Mouse (Mus musculus) CD8-positive naive resting alpha-beta T cell, adult 2 months (primary cell): Measurements from ENCODE around the gene Mucl3.

Experiments used
- DNase-seq, 2 experiments: peaks; one replicate each; pipeline ENCODE4 v3.0.0; 2022; ENCODE audit warnings: low read depth in 2 of 2, low spot score in 2 of 2

Mucl3 gene

DNA sequence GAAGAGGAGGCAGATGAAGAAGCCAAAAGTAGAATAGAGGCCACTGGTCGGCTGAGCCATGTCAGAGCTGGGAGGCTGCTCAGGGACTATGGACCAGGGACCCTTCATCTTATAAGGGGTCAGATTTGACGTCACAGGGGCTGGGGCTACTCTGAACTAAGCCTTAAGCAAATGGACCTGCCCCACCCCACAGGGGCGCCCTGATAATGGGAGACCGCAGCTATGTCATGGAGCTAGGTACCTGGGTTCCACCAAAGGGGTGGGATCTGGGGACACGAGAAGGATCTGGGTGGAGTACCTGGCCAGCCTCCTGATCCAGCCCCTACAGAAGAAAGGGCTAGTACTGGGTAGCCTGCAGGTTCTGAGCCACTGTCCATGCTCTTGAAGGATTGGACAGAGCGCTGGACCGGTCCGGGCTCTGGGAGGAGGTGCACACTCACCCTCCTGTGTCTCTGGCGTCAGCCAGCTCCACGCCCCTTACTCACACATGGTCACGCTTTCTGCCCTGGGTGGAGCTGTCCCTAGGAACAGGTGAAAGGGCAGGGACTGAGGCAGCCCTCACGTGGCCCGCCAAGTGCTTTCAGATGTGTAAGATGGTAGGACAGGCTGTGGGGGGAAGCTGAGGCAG lies at the start of gene Mucl3:
TSS of gene Mucl3 (minus strand) at position 87 of the 628 bp plus-strand sequence.
- DNase-seq, result no peak

DNA sequence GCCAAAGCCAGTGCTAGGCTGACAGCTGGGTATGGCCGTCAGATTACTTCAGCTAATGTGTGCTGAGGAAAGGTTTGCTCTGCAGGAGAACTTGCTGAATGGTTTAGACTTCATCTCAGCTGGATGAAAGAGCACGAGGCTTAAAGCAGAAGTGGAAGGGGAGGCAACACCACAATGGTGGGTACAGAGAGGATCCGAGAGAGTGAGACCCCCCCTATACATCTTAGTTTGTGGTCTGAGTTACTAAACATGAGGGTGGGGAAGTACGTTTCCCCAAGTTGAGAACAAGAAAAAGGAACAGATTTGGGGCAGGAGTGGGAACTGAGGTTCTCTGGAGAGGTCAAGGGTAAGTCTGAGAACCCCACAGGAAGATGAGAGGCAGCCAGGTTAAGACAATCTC lies 48.9 kb upstream of the Mucl3 start:
- no peak for DNase-seq

DNA sequence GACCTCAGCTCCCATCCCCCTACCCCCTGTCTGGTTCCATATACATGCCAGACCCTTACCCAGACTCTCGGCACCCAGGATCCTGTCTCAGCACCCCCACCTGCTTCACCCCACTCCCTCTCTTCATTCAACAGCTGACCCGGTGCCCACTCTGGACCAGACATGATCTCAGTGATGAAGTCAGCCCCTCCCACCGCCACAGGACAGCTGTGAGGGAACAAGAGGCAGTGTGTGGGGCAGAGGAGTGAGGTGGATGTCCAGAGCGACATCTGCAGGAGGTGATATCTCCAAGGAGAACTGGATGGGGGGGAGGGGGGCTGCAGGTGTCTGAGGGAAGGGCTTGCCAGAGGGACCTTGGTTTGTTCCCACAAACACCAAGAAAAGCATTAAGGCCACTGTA lies 48.3 kb upstream of the Mucl3 start:
- DNase-seq, result no peak

DNA sequence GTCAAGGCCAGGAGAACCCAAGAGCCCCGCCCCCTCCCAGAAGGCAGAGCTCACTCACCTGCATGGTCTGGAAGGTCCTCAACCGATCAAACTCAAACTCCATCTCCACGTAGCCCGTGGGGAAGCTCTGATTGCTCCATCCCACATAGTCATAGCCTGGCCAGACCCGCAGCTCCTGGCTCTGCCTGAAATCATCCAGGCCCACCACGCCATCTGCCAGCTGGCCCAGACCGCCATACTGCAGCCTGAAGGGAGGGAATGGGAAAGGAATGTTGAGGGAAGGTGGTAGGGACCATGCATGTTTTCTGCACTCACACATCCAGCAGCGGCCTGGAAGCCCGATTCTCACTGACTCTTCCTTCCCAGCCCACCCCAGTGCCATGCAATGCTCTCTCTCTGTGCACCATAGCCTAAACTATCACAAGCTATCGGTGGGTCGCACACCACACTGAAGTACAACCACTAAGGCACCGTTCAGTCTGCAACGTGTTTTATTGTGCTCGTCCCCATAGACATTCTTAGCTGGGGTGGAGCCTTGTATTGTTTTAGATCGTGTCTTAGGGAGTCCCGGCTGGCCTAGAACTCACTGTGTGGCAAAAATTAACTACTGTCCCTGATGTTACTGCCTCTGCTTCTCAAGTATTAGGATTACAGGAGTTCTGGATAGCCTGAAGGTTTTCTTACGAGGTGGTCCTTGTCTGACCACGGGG lies 46.6 kb upstream of the Mucl3 start:
- DNase-seq, result no peak

DNA sequence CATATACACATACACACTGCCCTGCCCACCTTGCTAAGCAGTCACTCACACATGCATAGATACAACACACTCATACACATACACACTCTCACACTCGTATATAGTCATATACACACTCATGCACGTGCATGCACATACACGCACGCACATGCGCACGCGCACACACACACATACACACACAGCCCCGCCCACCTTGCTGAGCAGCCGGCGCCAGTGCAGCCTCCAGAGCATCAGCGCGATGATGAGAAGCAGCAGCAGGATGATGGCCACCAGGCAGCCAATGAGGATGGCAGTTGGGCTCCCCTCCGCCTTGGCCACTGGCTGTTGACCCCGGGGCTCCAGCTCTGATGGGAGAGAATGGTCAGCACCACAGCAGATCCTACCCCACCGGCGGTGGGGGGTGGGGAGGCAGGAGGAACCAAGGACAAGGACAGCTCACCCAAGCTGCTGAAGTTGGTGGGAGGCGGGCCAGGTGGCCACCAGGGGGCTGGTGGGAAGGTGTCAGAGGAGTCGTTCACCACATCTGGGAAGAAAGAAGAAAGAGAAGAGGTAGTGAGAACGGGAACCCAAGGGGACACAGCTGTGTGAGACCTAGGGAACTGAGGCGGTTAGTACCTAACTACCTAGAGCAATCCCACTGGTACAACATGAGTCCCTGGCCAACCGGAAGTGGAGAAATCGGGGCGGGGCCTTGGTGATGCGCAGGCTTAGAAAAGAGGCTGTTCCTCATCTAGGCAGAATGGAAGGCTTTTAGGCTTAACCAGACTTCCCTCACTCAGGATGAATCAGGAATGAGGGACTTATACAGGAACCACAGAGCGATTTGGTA lies 45.1 kb upstream of the Mucl3 start:
- DNase-seq, result no peak

DNA sequence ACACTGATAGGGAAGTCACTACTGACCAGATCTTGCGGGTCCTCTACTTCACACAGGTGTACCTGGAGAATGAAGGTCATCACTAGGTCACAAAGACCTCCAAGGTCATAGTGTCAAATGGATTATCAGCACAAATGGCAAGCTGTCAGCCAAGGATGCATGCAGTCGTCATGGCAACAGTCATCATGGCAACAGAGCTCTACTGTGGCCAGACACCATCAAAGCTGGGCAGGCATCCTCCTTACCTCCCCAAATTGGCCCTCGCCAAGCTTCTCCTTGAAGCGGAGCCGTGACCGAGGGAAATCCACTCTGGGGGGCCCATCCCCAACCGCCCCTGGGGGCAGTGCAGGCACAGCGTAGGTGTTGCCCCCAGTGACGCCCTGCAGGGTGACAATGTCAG lies 41.6 kb upstream of the Mucl3 start:
- no peak for DNase-seq

DNA sequence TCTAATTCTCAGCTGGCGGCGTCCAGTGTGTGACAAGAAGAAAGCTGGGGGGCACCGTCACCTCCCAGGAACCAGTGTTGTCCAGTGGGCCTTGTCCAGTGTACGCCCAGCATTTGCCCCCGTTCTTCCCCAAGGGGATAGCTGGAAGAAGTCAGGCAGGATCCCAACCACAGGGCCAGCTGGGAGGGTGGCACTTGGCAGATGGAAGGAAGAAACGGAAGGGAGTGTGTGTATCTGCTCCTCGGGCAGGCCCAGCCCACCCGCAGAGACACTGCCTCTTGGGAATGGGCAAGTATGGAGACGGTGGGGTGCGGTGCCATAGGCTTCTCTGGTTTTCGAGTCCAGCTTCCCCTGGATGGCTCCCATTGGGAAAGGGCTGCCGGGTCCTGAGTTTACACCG lies 38.5 kb upstream of the Mucl3 start:
- no peak for DNase-seq

DNA sequence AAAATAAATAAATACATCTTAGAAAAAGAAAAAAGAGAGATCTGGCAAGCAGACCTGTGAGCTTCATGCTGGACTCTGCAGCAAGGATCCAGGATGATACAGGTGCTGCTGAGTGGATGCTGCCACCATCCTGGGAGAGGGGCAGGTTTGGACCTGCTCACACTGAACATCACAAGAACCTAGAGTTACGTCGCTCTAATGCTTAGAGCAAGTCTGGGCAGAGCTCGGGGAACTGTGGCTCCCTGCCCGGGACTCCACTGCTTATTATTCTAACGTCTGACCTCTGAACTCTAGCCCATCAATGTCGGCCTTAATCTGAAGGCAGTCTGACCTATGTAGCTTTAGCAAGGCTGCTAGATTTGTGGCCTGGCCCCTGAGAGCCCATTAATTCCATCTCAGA lies 37.1 kb upstream of the Mucl3 start:
- no peak for DNase-seq

DNA sequence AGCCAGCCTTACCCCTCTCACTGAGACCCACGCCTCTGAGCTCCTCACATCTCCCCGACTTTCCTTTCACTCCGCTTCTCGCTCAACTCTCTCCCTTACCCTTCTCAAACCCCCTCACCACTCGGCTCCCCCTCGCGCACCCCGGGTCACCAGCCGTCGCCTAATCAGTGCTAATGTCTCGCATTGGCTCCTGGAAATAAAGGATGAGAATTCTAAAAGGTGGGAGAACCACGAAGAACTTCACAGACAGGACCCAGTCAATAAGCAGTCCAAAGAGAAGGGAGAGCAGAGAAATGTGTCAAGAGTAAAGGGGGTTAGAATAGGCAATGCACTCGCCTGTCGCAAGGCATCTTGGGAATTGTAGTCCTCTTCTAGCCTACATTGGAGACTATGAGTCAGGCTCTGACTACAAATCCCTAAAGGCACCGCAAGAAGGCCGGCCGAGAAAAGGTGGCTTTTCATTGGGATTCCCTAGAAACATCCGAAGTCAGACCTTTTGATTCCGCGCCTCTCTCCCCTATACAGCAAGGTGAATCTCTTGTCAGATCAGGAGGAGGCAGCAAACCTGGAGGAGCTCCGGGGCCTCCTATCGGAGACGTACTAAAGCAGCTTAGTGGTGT lies 30.0 kb upstream of the Mucl3 start, which contains the start of gene Gtf2h4:
TSS of gene Gtf2h4 (minus strand) at position 324 of the 620 bp plus-strand sequence.
- peak; percentile 84 to 88 for DNase-seq

DNA sequence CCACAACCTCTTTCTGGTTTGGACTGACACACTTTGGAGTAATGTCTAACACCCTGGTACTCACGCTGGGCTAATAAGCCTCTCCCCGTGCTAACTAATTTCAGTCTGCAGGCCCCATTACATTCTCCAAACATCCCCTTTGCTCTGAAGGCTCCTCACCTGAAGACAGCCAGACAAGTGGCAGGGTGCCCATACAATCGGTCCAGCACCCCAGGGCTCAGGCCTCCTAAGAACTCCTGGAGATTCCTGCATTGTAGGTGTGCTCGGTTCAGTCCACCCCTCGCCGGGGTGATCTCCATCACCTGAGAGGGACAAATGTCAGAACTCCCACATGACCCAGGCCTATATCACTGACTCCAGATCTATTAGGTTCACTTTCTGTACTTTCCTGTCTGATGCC lies 29.0 kb upstream of the Mucl3 start:
- no peak for DNase-seq

DNA sequence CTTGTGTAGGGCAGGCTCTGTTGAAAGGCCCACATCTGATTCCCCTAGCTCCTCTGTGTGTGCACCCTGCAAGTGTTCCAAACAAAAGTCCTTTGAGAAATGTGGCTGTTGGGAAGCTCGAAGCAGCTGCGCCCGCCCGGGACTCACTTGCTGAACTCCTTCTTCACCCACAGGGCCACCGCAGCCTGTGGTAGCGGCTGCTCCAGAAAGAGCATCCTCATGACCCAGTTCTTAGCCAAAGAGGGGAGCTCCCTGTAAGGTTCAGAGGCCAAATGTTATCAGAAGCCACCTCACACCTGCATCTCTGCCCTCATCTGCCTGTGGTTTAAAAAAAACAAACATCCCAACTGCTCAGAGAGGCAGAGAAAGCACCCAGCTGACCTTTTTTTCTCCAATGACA lies 28.4 kb upstream of the Mucl3 start:
- no peak for DNase-seq

DNA sequence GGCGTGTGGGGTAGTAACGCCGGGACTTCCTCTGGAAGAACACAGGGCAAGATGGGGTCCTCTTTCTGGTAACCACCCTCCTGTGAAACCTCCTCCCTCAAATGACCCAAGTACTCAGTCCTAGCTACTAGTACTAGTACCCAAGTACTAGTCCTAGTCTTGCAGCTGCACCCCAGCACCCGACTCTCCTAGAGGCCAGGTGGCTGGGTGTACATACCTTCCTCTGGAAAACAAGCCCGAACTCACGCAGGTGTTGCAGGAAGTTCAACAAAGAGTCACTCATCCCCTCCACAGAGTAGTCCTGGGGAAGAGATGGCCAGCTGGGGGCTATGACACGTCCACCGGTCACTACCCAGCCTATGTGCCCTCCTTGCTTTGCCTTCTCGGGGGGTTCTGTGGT lies 26.2 kb upstream of the Mucl3 start:
- DNase-seq, result no peak

DNA sequence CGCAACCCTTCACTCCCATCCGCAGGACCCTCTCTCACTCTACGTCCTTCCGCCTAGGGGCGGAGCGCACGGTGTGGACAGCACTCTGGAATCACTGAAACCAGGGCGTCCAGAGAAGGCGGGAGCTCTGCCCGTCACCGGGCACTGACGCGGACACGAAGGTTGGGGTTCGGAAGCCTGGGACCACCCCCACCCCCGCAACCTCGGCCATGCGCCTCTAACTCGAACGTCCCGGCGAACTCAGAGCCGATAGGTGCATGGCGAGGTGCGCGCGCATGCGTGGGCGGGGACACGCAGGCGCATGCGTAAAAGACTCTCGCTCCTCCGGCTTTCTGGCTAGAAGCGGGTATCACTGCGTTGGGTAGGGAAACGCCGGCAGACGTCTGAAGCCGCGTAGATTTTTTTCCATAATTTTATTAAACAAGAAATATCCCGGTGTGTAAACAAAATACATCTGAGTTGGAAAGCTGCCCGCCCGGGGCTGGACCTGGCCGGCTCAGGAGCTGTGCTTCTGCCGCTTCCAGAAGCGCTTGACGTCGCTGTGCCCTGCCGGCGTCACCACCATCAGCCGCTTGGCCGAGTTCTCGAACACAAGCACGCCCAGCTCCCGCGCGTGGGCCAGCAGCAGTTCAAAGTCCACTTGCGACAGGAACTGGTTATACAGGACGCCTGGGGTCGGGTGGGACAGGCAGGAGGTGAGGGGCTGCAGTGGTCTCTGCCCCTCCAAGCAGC lies 24.0 kb upstream of the Mucl3 start, which contains the start of gene Vars2:
TSS of gene Vars2 (minus strand) at position 259 of the 732 bp plus-strand sequence.
- DNase-seq, result peak; percentile 95 to 98

DNA sequence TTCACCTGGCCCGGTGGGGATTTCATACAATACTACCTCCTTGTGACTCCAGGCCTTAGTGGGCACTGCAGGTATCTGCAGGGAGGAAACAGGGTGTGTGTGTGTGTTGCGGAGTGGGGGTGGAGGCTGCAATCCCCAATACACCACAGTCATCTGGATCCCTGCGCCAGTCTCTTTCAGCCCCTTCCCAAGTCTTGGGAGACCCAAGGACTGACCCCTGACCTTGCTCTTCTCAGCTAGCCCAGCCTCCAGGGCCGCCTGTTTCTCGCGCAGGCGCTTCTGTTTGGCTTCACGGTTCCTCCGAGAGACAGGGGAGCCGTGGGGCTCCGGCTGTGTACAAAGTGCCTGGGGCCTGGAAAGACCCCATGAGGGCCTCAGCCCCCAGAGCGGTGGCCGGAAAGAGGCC lies 23.4 kb upstream of the Mucl3 start:
- DNase-seq, result peak; percentile 6 to 16

DNA sequence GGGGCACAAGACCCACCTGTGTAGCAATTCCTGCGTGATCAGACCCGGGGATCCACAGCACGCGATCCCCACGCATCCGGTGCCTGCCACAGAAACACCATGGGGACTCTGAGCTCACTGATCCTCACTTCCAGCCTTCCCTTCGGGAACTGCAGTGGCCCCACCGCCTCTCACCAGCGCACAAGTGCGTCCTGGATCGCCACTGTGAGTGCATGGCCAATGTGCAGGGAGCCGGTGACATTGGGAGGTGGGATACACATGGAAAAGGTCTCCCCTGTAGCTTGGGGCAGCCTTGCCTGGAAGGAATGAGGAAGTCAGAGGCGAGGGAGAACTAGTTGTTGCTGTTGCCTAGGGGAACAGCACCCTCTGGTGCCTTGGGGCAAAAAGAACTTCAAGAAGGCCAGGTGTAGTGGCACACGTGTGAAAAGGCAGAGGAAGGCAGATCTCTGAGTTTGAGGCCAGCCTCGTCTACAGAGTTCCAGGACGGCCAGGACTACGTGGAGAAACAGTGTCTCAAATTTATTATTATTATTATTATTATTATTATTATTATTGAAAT lies 22.5 kb upstream of the Mucl3 start:
- DNase-seq, result no peak

DNA sequence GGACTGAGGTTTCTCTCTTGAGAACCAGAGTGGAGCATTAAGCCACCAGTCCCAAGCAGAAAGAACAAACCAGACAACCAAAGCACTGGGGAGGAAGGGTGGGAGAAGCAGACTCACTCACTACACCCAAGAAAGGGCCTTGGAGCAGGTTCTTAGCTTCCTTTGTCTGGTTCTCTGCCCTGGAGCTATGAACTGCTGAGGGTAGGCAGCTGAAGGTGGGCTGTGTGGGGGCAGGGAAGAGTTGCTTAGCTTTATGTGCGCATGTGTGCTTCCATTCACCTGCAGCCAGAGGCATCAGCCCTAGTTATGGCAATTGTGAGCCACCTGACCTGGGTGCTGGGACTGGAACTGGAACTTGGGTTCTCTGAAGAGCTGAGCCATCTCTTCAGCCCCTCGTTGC lies 9.6 kb upstream of the Mucl3 start:
- no peak for DNase-seq

DNA sequence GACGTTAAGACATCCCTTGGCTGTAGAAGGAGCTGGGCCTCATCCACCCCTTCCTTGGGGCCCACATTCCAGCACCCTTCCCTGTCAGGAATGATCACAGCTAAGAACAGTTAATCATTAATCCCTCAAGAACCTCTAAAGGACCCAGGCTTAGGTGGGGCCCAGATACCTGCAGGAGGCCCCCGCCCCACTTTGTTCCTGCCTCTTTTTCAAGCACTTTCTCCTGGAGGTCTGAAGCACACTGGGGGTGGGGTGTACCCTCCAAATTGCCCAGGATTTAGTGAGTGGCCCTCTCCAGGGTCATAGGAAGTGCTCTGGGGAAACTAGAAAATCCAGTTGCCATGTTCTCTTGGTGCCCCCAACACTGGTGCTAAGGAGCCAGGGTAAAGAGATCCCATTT lies 5.9 kb upstream of the Mucl3 start:
- no peak for DNase-seq

DNA sequence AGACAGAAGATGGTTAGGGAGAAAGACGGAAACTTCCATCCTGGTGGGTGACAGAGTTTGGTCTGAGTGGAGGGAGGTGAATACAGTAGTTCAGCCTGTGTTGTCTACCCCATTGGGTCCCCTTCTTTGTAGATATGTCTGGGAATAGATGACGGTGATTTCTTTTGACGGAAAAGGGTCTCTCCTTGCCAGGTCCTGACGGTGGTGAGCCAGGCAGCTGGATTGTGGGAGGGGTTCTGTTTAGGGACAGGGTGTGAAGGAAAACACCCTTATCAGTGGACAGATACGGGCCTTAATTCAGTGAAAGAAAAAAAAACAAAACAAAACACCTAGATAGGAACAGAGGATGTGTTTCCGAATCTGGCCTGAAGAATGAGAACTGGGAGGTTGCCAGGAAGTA lies 4.1 kb downstream of the Mucl3 start:
- DNase-seq, result no peak

DNA sequence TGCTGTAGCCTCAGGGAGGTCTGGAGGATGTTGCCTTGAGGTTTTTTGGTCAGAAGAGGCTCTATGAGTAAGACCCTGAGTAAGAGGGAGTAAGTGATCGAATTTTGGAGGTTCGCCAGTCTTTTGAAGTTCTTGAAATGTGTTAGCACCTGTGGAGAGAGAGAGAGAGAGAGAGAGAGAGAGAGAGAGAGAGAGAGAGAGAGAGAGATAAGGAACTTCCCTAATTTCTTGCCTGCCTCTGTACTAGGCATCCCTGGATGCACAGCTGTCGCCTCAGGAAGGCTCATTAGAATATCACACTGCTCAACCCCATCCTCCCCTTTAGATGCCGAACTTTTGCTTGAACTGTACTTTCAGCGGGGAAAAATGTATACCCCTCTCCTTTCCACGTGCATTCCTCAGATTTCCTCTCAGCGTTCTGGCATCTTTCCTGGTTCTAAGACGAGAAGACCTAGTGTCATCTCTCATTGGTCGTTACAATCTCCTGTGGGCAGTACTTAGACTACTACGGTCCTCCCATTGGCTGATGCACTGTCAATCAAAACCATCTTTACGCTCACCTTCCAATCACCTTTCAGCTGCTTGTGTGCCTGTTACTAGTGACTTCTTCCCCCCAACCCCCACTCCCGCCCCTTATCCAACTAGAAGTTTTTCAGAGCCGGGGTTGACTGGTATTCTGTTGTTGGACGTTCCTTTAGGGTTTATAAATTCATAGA lies 4.9 kb downstream of the Mucl3 start:
- peak in 1 of 2 experiments; percentile 24 for DNase-seq

DNA sequence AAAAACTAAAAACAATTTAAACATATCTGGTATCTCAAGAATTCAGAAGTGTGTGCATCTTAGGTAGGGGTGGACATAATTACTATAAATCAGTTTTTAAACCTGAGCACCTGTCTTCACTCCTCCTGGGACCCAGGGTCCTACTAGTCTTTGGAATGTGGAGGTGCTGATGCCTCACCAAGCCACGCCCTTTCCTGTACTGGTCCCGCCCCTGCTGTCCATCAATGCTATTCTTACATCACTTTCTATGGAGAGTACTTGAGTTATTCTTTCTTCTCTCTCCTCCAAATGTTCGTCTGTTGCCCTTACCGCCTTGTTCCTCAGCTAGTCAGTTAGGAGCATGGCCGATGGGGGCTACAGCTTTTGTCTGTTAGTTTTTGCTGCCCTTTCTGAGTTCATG lies 7.1 kb downstream of the Mucl3 start:
- DNase-seq, result peak in 1 of 2 experiments; percentile 6
